Mouse (Mus musculus) thymus, postnatal 10 days (tissue): ENCODE results near the gene Thsd4.

Experiments used
- DNase-seq, 2 experiments: peaks; one replicate each; pipeline ENCODE4 v3.0.0; 2021; ENCODE audit warnings: low spot score in 2 of 2

Thsd4 gene

GRCm38 (mm10) chr9:60517148-60517547 lies 4.7 kb downstream of the Thsd4 start:
- DNase-seq: no peak

- DNase-seq: no peak
Measured at GRCm38 (mm10) chr9:60516379-60516778, 5.5 kb downstream of the Thsd4 start.

GRCm38 (mm10) chr9:60513329-60513788 lies 8.5 kb downstream of the Thsd4 start:
- DNase-seq: no peak

GRCm38 (mm10) chr9:60510876-60511275 lies 11.0 kb downstream of the Thsd4 start:
- no peak for DNase-seq

GRCm38 (mm10) chr9:60506136-60506535 lies 15.7 kb downstream of the Thsd4 start:
- DNase-seq: no peak

- no peak for DNase-seq
Measured at GRCm38 (mm10) chr9:60504378-60505285, 17.2 kb downstream of the Thsd4 start.

GRCm38 (mm10) chr9:60502220-60502619 lies 19.6 kb downstream of the Thsd4 start:
- no peak for DNase-seq

GRCm38 (mm10) chr9:60501504-60502179 lies 20.2 kb downstream of the Thsd4 start:
- no peak for DNase-seq

- DNase-seq: no peak
Measured at GRCm38 (mm10) chr9:60492275-60492974, 29.4 kb downstream of the Thsd4 start.

GRCm38 (mm10) chr9:60491489-60492100 lies 30.3 kb downstream of the Thsd4 start:
- no peak for DNase-seq

- no peak for DNase-seq
Measured at GRCm38 (mm10) chr9:60491079-60491478, 30.8 kb downstream of the Thsd4 start.

- DNase-seq: no peak
Measured at GRCm38 (mm10) chr9:60488816-60489215, 33.0 kb downstream of the Thsd4 start.

GRCm38 (mm10) chr9:60482165-60482564 lies 39.7 kb downstream of the Thsd4 start:
- DNase-seq: no peak

- no peak for DNase-seq
Measured at GRCm38 (mm10) chr9:60480052-60480451, 41.8 kb downstream of the Thsd4 start.

GRCm38 (mm10) chr9:60478806-60479205 lies 43.0 kb downstream of the Thsd4 start:
- no peak for DNase-seq

- DNase-seq: no peak
Measured at GRCm38 (mm10) chr9:60477991-60478750, 43.7 kb downstream of the Thsd4 start.

- no peak for DNase-seq
Measured at GRCm38 (mm10) chr9:60460010-60460982, 61.5 kb downstream of the Thsd4 start.

- DNase-seq: no peak
Measured at GRCm38 (mm10) chr9:60458468-60458962, 63.3 kb downstream of the Thsd4 start.

GRCm38 (mm10) chr9:60457359-60458210 lies 64.3 kb downstream of the Thsd4 start:
- DNase-seq: no peak
